ENCODE assay signal across 8 mouse cellular contexts in the genomic region with DNA sequence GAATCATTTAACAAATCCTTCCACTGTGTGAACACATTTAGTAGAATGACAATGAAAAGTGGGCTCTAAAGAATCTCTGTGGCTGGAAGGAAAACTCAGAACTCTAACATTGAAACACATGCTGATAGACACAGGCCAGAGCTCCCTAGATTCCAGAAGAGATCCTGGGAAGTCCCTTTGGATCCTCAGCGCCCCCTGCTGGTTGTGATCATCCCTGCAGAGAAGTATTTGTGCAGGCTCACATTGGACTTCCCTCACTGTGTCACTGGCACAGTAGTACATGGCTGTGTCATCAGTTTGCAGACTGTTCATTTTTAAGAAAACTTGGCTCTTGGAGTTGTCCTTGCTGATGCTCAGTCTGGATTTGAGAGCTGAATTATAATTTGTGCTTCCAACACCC.
DNase-seq lines count a peak whose midpoint lies in the region; ATAC-seq and TF ChIP-seq lines count a peak whose summit lies in the region.
"Not testable (repeated sequence)": the region's sequence is repeated elsewhere in the genome, so short reads cannot be mapped to it uniquely, and the experiment has no call there.

No protein-coding gene starts in this region.

- not testable (repeated sequence) for H3K36me3 ChIP-seq in E14TG2a.4 (ENCODE audit: insufficient read depth, low read length); small intestine, adult 2 months (ENCODE audit: control insufficient read depth, insufficient read depth, low read length)

- H3K27ac ChIP-seq in small intestine, adult 2 months (ENCODE audit: insufficient read depth, low read depth, low read length), result not testable (repeated sequence)

- peak; percentile 32 for TF ChIP-seq CTCF in E14TG2a.4 (conservative IDR thresholded peaks at IDR 0.05; ENCODE audit: low read length)
- peak; percentile 37; the same call in 1 of the 2 replicates for TF ChIP-seq CTCF in small intestine, adult 2 months (IDR thresholded peaks at IDR 0.05; ENCODE audit: extremely low read depth, insufficient read length, insufficient replicate concordance, low read depth, low read length)

- not testable (repeated sequence) for H3K4me1 ChIP-seq in E14TG2a.4 (replicated peaks; ENCODE audit: low read depth, low read length); small intestine, adult 2 months (ENCODE audit: control insufficient read depth, insufficient read depth, insufficient read length, low read length)

- not testable (repeated sequence) for H3K9me3 ChIP-seq in E14TG2a.4 (ENCODE audit: low read length)

- WGBS in small intestine, adult 2 months, result 3% methylated on average over 1 of the region's 1 CpGs

- peak; percentile 30; the same call in 1 of the 2 replicates for ATAC-seq in megakaryocyte, adult 5-6 weeks (ENCODE audit: poor library complexity, severe bottlenecking)

- peak; percentile 21 for DNase-seq in adrenal gland, postnatal 10 days
- DNase-seq in embryo, embryonic 10 days (ENCODE audit: low spot score), result peak; percentile 11
- DNase-seq in hindlimb bud, embryonic 11.5 days (ENCODE audit: extremely low spot score, low read depth, low spot score), result peak; percentile 2
- peak; percentile 2 for DNase-seq in layer of hippocampus, adult 11-12 months (ENCODE audit: low spot score)
- DNase-seq in thymus, postnatal 4 days, result peak; percentile 29

- not testable (repeated sequence) for H3K27me3 ChIP-seq in E14TG2a.4 (ENCODE audit: insufficient read depth, low read length); small intestine, adult 2 months (ENCODE audit: control insufficient read depth, insufficient read depth, low read length)

- not testable (repeated sequence) for TF ChIP-seq POLR2A in small intestine, adult 2 months (IDR thresholded peaks at IDR 0.05; ENCODE audit: low read depth, low read length)

- not testable (repeated sequence) for H3K4me3 ChIP-seq in E14TG2a.4 (replicated peaks; ENCODE audit: low read length); small intestine, adult 2 months (ENCODE audit: low read depth, low read length)
